Mouse (Mus musculus): ENCODE results near the gene Sympk. TPM values are rescaled to one million over a fixed set of nuclear protein-coding genes. Genes with fewer than 3 reads are reported as not detected.

Gene Sympk
- polyA plus RNA-seq, 1 experiment from 2014 or later, result 34.0 TPM

DNA sequence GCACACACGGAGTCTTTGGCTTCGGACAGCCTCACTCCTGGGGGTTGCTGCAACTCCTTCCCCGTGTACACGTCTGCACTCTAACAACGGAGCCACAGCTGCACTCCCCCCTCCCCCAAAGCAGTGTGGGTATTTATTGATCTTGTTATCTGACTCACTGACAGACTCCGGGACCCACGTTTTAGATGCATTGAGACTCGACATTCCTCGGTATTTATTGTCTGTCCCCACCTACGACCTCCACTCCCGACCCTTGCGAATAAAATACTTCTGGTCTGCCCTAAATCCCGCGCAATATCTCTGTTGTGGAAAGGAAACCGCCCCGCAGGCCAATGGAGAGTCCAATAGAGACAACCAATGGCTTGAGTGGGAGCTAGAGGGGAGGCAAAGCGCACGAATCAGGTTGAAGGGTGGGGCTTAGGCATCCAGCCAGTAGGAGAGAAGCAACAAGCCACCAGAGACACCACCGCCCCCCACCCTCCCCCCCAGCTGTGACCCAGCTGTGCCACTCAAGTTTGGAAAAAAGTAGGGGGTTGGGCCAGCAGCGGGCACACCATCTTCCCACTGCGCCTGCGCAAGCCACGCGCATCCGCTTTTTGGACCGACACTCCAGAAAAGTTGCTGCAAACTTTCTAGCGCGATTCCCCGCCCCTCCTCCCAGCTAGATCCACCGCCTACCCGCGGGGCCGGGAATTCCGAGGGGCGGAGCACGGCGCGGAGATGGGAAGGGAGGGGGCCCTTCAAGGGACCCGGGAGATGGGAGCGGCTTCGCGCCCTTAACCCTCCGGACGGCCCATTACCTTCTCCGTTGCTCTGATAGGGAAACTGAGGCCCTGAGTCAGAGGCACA, 69.6 kb downstream of the Sympk start:
- H3K9me3 ChIP-seq (ENCODE audit: low read length), result no peaks in the 10 kb centered on the region
- no peaks in the 10 kb centered on the region for H3K27me3 ChIP-seq (ENCODE audit: insufficient read depth, low read length)
- peaks cover 38% of the 10 kb centered on the region for H3K4me1 ChIP-seq (ENCODE audit: insufficient read depth, low read length)
- peak overlapping the region; percentile 84 for H3K4me3 ChIP-seq (ENCODE audit: low read length)
- ATAC-seq (ENCODE audit: low FRiP score, low TSS enrichment), result peak; percentile 87
- peaks cover 11% of the 10 kb centered on the region; the same call in 1 of the 2 replicates for H3K36me3 ChIP-seq (ENCODE audit: insufficient read depth, low read length)
- H3K9ac ChIP-seq (replicated peaks; ENCODE audit: low read length), result peak overlapping the region; percentile 93
- under 1% methylated on average over 45 of the region's 45 CpGs for WGBS
- H3K27ac ChIP-seq (ENCODE audit: low read length), result peak overlapping the region; percentile 99
- peak overlapping the region; percentile 93 for H3K4me2 ChIP-seq (replicated peaks; ENCODE audit: low read depth, low read length)

- H3K27ac ChIP-seq (ENCODE audit: low read length), result peak within 1 kb of the TSS; percentile 99
- WGBS, result 0% methylated on average over 9 of the region's 36 CpGs
- peak within 1 kb of the TSS; percentile 93 for H3K4me2 ChIP-seq (replicated peaks; ENCODE audit: low read depth, low read length)
- peaks cover 38% of the 10 kb centered on the region for H3K4me1 ChIP-seq (ENCODE audit: insufficient read depth, low read length)
- H3K27me3 ChIP-seq (ENCODE audit: insufficient read depth, low read length), result no peaks in the 10 kb centered on the region
- H3K9ac ChIP-seq (replicated peaks; ENCODE audit: low read length), result peak within 1 kb of the TSS; percentile 93
- peaks cover 10% of the 10 kb centered on the region; the same call in 1 of the 2 replicates for H3K36me3 ChIP-seq (ENCODE audit: insufficient read depth, low read length)
- peak within 1 kb of the TSS; percentile 84 for H3K4me3 ChIP-seq (ENCODE audit: low read length)
- ATAC-seq (ENCODE audit: low FRiP score, low TSS enrichment), result no peak
- no peaks in the 10 kb centered on the region for H3K9me3 ChIP-seq (ENCODE audit: low read length)
Measured at GRCm38 (mm10) chr7:19094471-19094825, 70.3 kb downstream of the Sympk start, which contains the start of gene Six5. Six5 (plus strand) TSS chr7:19094594.

- WGBS, result under 1% methylated on average over 86 of the region's 87 CpGs
- Histone ChIP-seq H3K4me2 (replicated peaks; ENCODE audit: low read depth, low read length) (peak overlapping the region; percentile 93), H3K27me3 (ENCODE audit: insufficient read depth, low read length) (no peaks in the 10 kb centered on the region), H3K4me3 (ENCODE audit: low read length) (peak overlapping the region; percentile 84), H3K4me1 (ENCODE audit: insufficient read depth, low read length) (peaks cover 38% of the 10 kb centered on the region), H3K27ac (ENCODE audit: low read length) (peak overlapping the region; percentile 99), H3K9me3 (ENCODE audit: low read length) (no peaks in the 10 kb centered on the region), H3K36me3 (ENCODE audit: insufficient read depth, low read length) (peaks cover 10% of the 10 kb centered on the region; the same call in 1 of the 2 replicates), H3K9ac (replicated peaks; ENCODE audit: low read length) (peak overlapping the region; percentile 93)
- no peak; the same call in 1 of the 2 replicates for ATAC-seq (ENCODE audit: low FRiP score, low TSS enrichment)
Measured at GRCm38 (mm10) chr7:19094826-19095750, 70.9 kb downstream of the Sympk start.

DNA sequence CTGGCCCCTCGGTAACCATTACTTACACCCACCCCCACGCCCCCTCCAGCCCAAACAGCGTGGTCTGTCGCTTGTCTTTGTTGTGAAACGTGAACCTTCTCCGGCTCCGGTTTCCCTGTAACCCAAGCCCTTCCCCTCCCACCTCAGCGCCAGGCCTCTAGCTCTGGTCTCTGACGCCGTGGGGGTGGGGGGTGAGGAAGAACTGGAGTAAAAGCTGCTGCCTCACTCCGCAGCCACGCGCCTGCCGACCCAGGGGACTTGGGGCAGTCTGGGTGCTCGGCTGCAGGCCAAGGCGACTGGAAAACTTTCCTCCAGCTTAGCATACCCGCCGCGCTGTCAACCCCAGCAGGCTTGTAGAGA, 71.6 kb downstream of the Sympk start:
- Histone ChIP-seq H3K27me3 (ENCODE audit: insufficient read depth, low read length) (no peaks in the 10 kb centered on the region), H3K9ac (replicated peaks; ENCODE audit: low read length) (peak overlapping the region; percentile 93), H3K9me3 (ENCODE audit: low read length) (no peaks in the 10 kb centered on the region), H3K4me2 (replicated peaks; ENCODE audit: low read depth, low read length) (peak overlapping the region; percentile 93), H3K27ac (ENCODE audit: low read length) (peak overlapping the region; percentile 99), H3K4me3 (ENCODE audit: low read length) (peak overlapping the region; percentile 84), H3K4me1 (ENCODE audit: insufficient read depth, low read length) (peaks cover 38% of the 10 kb centered on the region), H3K36me3 (ENCODE audit: insufficient read depth, low read length) (peaks cover 10% of the 10 kb centered on the region; the same call in 1 of the 2 replicates)
- ATAC-seq (ENCODE audit: low FRiP score, low TSS enrichment), result peak; percentile 14; the same call in 1 of the 2 replicates
- under 1% methylated on average over 19 of the region's 19 CpGs for WGBS

DNA sequence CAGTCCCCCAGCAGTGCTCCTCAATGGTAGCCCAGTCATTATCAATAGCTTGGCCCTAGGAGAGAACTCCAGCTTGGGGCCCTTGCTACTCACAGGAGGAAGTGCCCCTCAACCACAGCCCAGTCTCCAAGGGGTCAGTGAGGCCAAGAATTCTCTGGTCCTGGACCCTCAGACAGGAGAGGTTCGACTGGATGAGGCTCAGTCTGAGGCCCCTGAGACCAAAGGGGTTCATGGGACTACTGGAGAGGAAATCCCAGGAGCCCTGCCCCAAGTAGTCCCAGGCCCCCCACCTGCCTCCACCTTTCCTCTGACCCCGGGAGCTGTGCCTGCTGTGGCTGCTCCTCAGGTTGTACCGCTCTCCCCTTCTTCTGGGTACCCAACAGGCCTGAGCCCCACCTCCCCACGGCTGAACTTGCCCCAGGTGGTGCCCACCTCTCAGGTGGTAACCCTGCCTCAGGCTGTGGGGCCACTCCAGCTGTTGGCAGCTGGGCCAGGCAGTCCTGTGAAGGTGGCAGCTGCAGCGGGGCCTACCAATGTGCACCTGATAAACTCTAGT, 72.3 kb downstream of the Sympk start:
- WGBS, result 47% methylated on average over 5 of the region's 5 CpGs
- no peak for ATAC-seq (ENCODE audit: low FRiP score, low TSS enrichment)
- H3K4me1 ChIP-seq (ENCODE audit: insufficient read depth, low read length), result peaks cover 38% of the 10 kb centered on the region
- peak overlapping the region; percentile 93 for H3K9ac ChIP-seq (replicated peaks; ENCODE audit: low read length)
- peak overlapping the region; percentile 93 for H3K4me2 ChIP-seq (replicated peaks; ENCODE audit: low read depth, low read length)
- peak overlapping the region; percentile 84 for H3K4me3 ChIP-seq (ENCODE audit: low read length)
- no peaks in the 10 kb centered on the region for H3K27me3 ChIP-seq (ENCODE audit: insufficient read depth, low read length)
- peaks cover 10% of the 10 kb centered on the region; the same call in 1 of the 2 replicates for H3K36me3 ChIP-seq (ENCODE audit: insufficient read depth, low read length)
- H3K9me3 ChIP-seq (ENCODE audit: low read length), result no peaks in the 10 kb centered on the region
- H3K27ac ChIP-seq (ENCODE audit: low read length), result peak overlapping the region; percentile 99

DNA sequence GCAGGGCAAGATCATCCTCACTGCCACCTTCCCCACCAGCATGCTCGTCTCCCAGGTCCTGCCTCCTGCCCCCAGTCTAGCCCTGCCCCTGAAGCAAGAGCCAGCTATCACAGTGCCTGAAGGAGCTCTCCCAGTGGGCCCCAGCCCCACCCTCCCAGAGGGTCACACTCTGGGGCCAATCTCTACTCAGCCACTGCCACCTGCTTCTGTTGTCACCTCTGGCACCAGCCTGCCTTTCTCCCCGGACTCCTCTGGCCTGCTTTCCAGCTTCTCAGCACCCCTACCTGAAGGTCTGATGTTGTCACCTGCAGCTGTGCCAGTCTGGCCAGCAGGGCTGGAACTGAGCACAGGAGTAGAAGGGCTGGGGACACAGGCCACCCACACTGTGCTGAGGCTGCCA, 73.0 kb downstream of the Sympk start:
- Histone ChIP-seq H3K27ac (ENCODE audit: low read length) (no peak overlapping the region), H3K9me3 (ENCODE audit: low read length) (no peaks in the 10 kb centered on the region), H3K36me3 (ENCODE audit: insufficient read depth, low read length) (peaks cover 10% of the 10 kb centered on the region; the same call in 1 of the 2 replicates), H3K4me2 (replicated peaks; ENCODE audit: low read depth, low read length) (peak overlapping the region; percentile 93; the same call in 1 of the 2 replicates), H3K4me3 (ENCODE audit: low read length) (no peak overlapping the region), H3K27me3 (ENCODE audit: insufficient read depth, low read length) (no peaks in the 10 kb centered on the region), H3K4me1 (ENCODE audit: insufficient read depth, low read length) (peaks cover 31% of the 10 kb centered on the region), H3K9ac (replicated peaks; ENCODE audit: low read length) (no peak overlapping the region)
- 52% methylated on average over 2 of the region's 2 CpGs for WGBS
- no peak for ATAC-seq (ENCODE audit: low FRiP score, low TSS enrichment)

DNA sequence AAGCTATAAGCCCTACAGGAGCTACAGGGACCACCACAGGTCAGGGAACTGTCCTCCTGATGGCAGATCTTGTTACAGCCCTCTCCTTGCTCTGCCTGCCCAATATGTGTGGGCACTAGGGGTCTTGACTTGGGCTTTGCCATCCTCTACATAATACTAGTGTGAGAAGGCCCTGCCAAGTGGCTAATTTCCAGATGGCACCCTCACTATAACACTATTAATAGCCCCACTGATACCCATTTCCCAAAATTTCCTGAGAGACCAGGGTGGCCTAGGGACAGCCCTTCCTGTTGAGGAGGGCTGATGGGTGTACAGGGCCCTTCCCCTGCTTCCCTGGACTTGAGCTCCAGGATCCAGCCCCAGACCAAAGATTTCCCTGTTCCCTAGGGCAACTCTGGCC, 73.7 kb downstream of the Sympk start:
- peaks cover 24% of the 10 kb centered on the region for H3K4me1 ChIP-seq (ENCODE audit: insufficient read depth, low read length)
- H3K4me2 ChIP-seq (replicated peaks; ENCODE audit: low read depth, low read length), result no peak overlapping the region
- H3K4me3 ChIP-seq (ENCODE audit: low read length), result no peak overlapping the region
- H3K27me3 ChIP-seq (ENCODE audit: insufficient read depth, low read length), result no peaks in the 10 kb centered on the region
- ATAC-seq (ENCODE audit: low FRiP score, low TSS enrichment), result no peak
- no peak overlapping the region for H3K9ac ChIP-seq (replicated peaks; ENCODE audit: low read length)
- no peak overlapping the region for H3K27ac ChIP-seq (ENCODE audit: low read length)
- H3K36me3 ChIP-seq (ENCODE audit: insufficient read depth, low read length), result peaks cover 10% of the 10 kb centered on the region; the same call in 1 of the 2 replicates
- H3K9me3 ChIP-seq (ENCODE audit: low read length), result no peaks in the 10 kb centered on the region

- H3K9me3 ChIP-seq (ENCODE audit: low read length), result no peaks in the 10 kb centered on the region
- H3K4me2 ChIP-seq (replicated peaks; ENCODE audit: low read depth, low read length), result no peak overlapping the region
- no peaks in the 10 kb centered on the region for H3K27me3 ChIP-seq (ENCODE audit: insufficient read depth, low read length)
- 69% methylated on average over 7 of the region's 7 CpGs for WGBS
- ATAC-seq (ENCODE audit: low FRiP score, low TSS enrichment), result no peak
- peaks cover 18% of the 10 kb centered on the region for H3K4me1 ChIP-seq (ENCODE audit: insufficient read depth, low read length)
- H3K9ac ChIP-seq (replicated peaks; ENCODE audit: low read length), result no peak overlapping the region
- no peak overlapping the region for H3K4me3 ChIP-seq (ENCODE audit: low read length)
- H3K36me3 ChIP-seq (ENCODE audit: insufficient read depth, low read length), result peaks cover 10% of the 10 kb centered on the region; the same call in 1 of the 2 replicates
- no peak overlapping the region for H3K27ac ChIP-seq (ENCODE audit: low read length)
Measured at GRCm38 (mm10) chr7:19098811-19099210, 74.6 kb downstream of the Sympk start.

DNA sequence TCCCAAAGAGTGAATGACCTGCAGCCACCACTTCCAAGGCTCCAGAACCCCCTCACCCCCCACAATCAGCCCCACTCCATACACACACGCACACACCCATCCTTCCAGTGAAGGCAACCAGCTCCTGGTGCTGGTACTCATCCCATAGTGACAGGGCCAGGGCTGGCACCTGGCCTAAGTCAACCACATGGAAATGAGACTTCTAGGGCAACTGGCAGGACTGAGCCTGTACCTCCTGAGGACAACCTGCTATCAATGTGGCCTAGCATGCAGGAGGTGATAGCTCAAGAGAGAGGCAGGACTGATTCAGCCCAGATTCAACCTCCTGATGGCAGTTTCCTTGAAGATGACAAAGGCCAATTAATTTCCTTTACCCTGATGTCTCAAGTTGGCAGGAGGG, 76.1 kb downstream of the Sympk start:
- Histone ChIP-seq H3K27me3 (ENCODE audit: insufficient read depth, low read length) (no peaks in the 10 kb centered on the region), H3K36me3 (ENCODE audit: insufficient read depth, low read length) (peaks cover 10% of the 10 kb centered on the region; the same call in 1 of the 2 replicates), H3K4me3 (ENCODE audit: low read length) (no peak overlapping the region), H3K4me1 (ENCODE audit: insufficient read depth, low read length) (peaks cover 18% of the 10 kb centered on the region), H3K4me2 (replicated peaks; ENCODE audit: low read depth, low read length) (no peak overlapping the region), H3K27ac (ENCODE audit: low read length) (no peak overlapping the region), H3K9me3 (ENCODE audit: low read length) (no peaks in the 10 kb centered on the region), H3K9ac (replicated peaks; ENCODE audit: low read length) (no peak overlapping the region)
- ATAC-seq (ENCODE audit: low FRiP score, low TSS enrichment), result no peak
- 83% methylated on average over 1 of the region's 1 CpGs for WGBS
